21 mouse cellular contexts compared by ENCODE assay signal in genomic region chr9:86762477-86763376, GRCm38 (mm10). TPM values are rescaled to one million over a fixed set of nuclear protein-coding genes. Genes with fewer than 3 reads are reported as not detected.
DNase-seq lines count a peak whose midpoint lies in the region; ATAC-seq lines count a peak whose summit lies in the region.
"Had no signal": no experiment of that assay in that cellular context is flagged by ENCODE, and none has a peak within 500 bp of the region (broad histone marks: within the 10 kb centered on the region; RNA-seq: fewer than 3 reads in every experiment).

No protein-coding gene starts in this region.

- H3K9ac ChIP-seq in hindbrain, embryonic 16.5 days (ENCODE audit: low read depth, low read length) = no peak overlapping the region
- H3K9ac ChIP-seq in hindbrain, embryonic 14.5 days = no peak overlapping the region
- H3K9ac ChIP-seq: embryonic facial prominence, embryonic 15.5 days; heart, embryonic 13.5 days; liver, embryonic 13.5 days; neural tube, embryonic 12.5 days had no signal

- H3K4me2 ChIP-seq in hindbrain, embryonic 16.5 days (ENCODE audit: low read length) = no peak overlapping the region
- H3K4me2 ChIP-seq in hindbrain, embryonic 14.5 days (replicated peaks) = no peak overlapping the region
- H3K4me2 ChIP-seq: embryonic facial prominence, embryonic 15.5 days; heart, embryonic 13.5 days; liver, embryonic 13.5 days; neural tube, embryonic 12.5 days had no signal

- no peaks in the 10 kb centered on the region for H3K36me3 ChIP-seq in hindbrain, embryonic 16.5 days (ENCODE audit: control insufficient read depth, insufficient read depth, low read length)
- peaks cover 21% of the 10 kb centered on the region for H3K36me3 ChIP-seq in hindbrain, embryonic 14.5 days (replicated peaks; ENCODE audit: control insufficient read depth, insufficient read depth)
- H3K36me3 ChIP-seq: embryonic facial prominence, embryonic 15.5 days; liver, embryonic 13.5 days; neural tube, embryonic 12.5 days had no signal

- no peaks in the 10 kb centered on the region for H3K4me1 ChIP-seq in hindbrain, embryonic 16.5 days (ENCODE audit: control insufficient read depth, insufficient read depth, low read depth, low read length)
- no peaks in the 10 kb centered on the region for H3K4me1 ChIP-seq in hindbrain, embryonic 14.5 days (replicated peaks; ENCODE audit: control insufficient read depth, insufficient read depth, low read length)
- H3K4me1 ChIP-seq: heart, embryonic 13.5 days; liver, embryonic 13.5 days; neural tube, embryonic 12.5 days had no signal

- 52% methylated on average over 8 of the region's 8 CpGs for WGBS in hindbrain, embryonic 16.5 days
- WGBS in hindbrain, embryonic 14.5 days = 55% methylated on average over 8 of the region's 8 CpGs

- H3K4me3 ChIP-seq in hindbrain, embryonic 16.5 days (ENCODE audit: low read length) = no peak overlapping the region
- no peak overlapping the region for H3K4me3 ChIP-seq in hindbrain, embryonic 14.5 days (replicated peaks; ENCODE audit: low read length)
- H3K4me3 ChIP-seq: embryonic facial prominence, embryonic 15.5 days; heart, embryonic 13.5 days; liver, embryonic 13.5 days; neural tube, embryonic 12.5 days had no signal

- 0 out of 2 replicates have a peak, but pooled peaks have one; percentile 34 for ATAC-seq in hindbrain, embryonic 16.5 days
- no peak for ATAC-seq in hindbrain, embryonic 14.5 days (ENCODE audit: low FRiP score)
- ATAC-seq: intestine, postnatal 0 days; midbrain, embryonic 16.5 days; Patski had no signal

- no peak for DNase-seq in hindbrain, embryonic 14.5 days (ENCODE audit: low spot score)
- DNase-seq in ES-CJ7 (ENCODE audit: low read depth, low spot score) = peak; percentile 13
- DNase-seq in embryo, embryonic 10 days (ENCODE audit: low spot score) = peak; percentile 48
- peak; percentile 24 for DNase-seq in hindlimb bud, embryonic 11.5 days (ENCODE audit: extremely low spot score, low read depth, low spot score)
- DNase-seq in urinary bladder, adult 18-20 months (ENCODE audit: low spot score in 2 of 2) = no peak
- DNase-seq in B cell, adult 2 months = no peak
- no peak for DNase-seq in adrenal gland, adult 2 months
- DNase-seq: cerebellum, postnatal 25 days; kidney, postnatal 10 days; liver, embryonic 13.5 days; right cerebral cortex, postnatal 4 days; thymus, postnatal 14 days had no signal

- no peaks in the 10 kb centered on the region for H3K27me3 ChIP-seq in hindbrain, embryonic 16.5 days (replicated peaks; ENCODE audit: control insufficient read depth, insufficient read depth, low read length)
- no peaks in the 10 kb centered on the region for H3K27me3 ChIP-seq in hindbrain, embryonic 14.5 days (ENCODE audit: control insufficient read depth, insufficient read depth, low read length)
- H3K27me3 ChIP-seq: embryonic facial prominence, embryonic 15.5 days; heart, embryonic 13.5 days; liver, embryonic 13.5 days; neural tube, embryonic 12.5 days had no signal

- no peaks in the 10 kb centered on the region for H3K9me3 ChIP-seq in hindbrain, embryonic 16.5 days (ENCODE audit: control insufficient read depth, low read length)
- no peaks in the 10 kb centered on the region for H3K9me3 ChIP-seq in hindbrain, embryonic 14.5 days (ENCODE audit: control insufficient read depth, low read length)
- H3K9me3 ChIP-seq: embryonic facial prominence, embryonic 15.5 days; liver, embryonic 13.5 days; neural tube, embryonic 12.5 days had no signal

- no peak overlapping the region for H3K27ac ChIP-seq in hindbrain, embryonic 16.5 days (ENCODE audit: low read depth, low read length)
- H3K27ac ChIP-seq in hindbrain, embryonic 14.5 days = no peak overlapping the region
- H3K27ac ChIP-seq: embryonic facial prominence, embryonic 15.5 days; heart, embryonic 13.5 days; liver, embryonic 13.5 days; neural tube, embryonic 12.5 days had no signal

RNA-seq across cellular contexts. Expression of gene Prss35, which starts 19.3 kb away (rescaled TPM):
- 8.4 and 9.3 TPM in 2 replicates for polyA plus RNA-seq in hindbrain, embryonic 16.5 days (2015; fragmentation: Nextera tagmentation; extraction: Ambion mirVana)
- polyA plus RNA-seq in hindbrain, embryonic 14.5 days (2014; fragmentation: Nextera tagmentation; extraction: Ambion mirVana) = 6.6 and 7.2 TPM in 2 replicates
- total RNA-seq in adrenal gland, adult 2 months (2021) = 100 to 1,000 TPM; 118 to 551 TPM
- 10.2 and 29.5 TPM in 2 replicates for polyA plus RNA-seq in adrenal gland, adult 2 months (2012; rRNA removed)
- total RNA-seq: hematopoietic stem cell, adult 5-6 weeks; megakaryocyte, adult 5-6 weeks had no signal

Comparison
In these comparisons a context has a peak if more than half of its experiments do, and no peak if none do; other contexts are left out.
1. DNase-seq: peak in ES-CJ7 (single experiment), embryo, embryonic 10 days (single experiment) and hindlimb bud, embryonic 11.5 days (single experiment); none in hindbrain, embryonic 14.5 days (single experiment), urinary bladder, adult 18-20 months (0 of 2), B cell, adult 2 months (0 of 2) and adrenal gland, adult 2 months (single experiment).